Mouse (Mus musculus): Measurements from ENCODE around the gene Cntnap1.
"Not testable (repeated sequence)": the region's sequence is repeated elsewhere in the genome, so short reads cannot be mapped to it uniquely, and the experiment has no call there.

The Cntnap1 gene

DNA sequence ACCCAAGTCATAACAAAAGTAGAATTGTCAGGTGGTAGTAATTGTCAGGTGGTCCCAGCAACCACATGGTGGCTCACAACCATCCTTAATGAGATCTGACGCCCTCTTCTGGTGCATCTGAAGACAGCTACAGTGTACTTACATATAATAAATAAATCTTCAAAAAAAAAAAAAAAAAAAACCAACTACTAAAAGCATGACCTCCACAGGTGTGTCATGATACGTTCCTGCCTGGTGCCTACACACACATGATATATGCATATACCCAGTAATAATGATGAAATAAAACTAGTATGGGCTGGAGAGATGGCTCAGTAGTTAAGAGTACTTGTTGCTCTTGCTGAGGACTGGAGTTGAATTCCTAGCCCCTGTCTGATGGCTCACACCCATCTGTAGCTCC lies 19.3 kb upstream of the Cntnap1 start:
- DNase-seq, result no peak

GRCm38 (mm10) chr11:101152825-101153224 lies 17.5 kb upstream of the Cntnap1 start:
- DNase-seq, result no peak

- no peak for DNase-seq
Observed at GRCm38 (mm10) chr11:101154648-101155047, 15.7 kb upstream of the Cntnap1 start.

- DNase-seq, result no peak
Observed at GRCm38 (mm10) chr11:101155151-101155550, 15.2 kb upstream of the Cntnap1 start.

DNA sequence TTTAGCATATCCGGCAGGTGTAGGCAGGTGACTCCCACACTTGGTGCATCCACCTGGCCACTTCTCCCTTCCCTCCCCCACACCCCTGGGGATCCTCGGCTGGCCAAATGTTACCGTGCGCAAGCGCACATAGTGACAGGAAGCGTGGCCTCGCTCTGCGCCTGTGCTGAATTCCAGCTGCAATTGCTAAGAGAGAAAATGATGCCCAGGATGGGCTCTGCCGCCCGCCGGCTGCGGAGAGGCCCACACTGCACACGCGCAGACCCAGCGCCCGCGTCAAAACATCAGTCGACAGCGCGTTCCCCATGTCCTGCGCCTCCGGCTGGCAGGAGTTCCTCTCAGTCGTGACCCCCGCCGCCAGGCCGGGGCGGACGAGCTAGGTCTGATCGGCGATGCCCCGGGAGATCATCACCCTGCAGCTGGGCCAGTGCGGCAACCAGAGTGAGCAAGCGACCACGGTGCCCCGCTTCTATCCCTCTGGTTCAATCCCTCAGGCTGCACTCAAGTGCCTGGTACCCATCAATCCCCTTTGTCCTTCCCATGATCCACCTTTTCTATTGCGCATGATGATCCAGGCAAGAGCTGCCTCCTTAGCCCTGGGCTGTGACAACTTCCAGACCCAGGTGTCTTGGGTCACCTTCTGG lies 14.5 kb upstream of the Cntnap1 start, which contains the start of gene Tubg2:
Gene Tubg2, plus strand, starts transcription at position 180 of the 644 bp plus-strand sequence.
- no peak for DNase-seq

DNA sequence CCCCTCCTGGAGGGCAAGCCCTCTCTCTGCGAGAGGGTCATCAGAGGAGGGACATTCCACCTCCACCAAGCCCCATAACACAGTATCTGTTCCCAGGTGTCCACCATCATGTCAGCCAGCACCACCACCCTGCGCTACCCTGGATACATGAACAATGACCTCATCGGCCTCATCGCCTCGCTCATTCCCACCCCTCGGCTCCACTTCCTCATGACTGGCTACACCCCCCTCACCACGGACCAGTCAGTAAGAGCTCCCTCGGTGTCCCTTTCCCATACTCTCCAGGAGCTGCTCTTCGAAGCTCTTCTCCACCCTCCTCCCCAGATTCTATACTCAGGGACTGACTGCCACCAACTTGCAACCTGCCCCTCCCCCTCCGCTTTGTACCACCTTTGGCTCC lies 10.2 kb upstream of the Cntnap1 start:
- not testable (repeated sequence) for DNase-seq

DNA sequence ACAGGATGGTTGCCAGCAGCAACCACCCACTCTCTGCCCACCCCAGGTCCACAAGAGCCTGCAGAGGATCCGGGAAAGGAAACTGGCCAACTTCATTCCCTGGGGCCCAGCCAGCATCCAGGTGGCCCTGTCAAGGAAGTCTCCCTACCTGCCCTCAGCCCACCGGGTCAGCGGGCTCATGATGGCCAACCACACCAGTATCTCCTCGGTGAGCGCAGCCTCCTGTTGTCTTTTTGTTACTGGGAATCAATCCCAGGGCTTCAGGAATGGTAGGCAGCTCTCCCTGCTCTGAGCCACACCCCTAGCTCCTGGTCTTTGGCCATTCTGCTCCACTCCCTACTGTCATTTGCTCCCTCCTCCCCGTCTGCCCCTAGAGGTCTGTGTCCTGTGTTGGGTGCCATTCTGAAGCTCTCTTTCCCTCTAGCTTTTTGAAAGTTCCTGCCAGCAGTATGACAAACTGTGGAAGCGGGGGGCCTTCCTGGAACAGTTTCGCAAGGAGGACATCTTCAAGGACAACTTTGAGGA lies 9.3 kb upstream of the Cntnap1 start:
- DNase-seq, result not testable (repeated sequence)

GRCm38 (mm10) chr11:101161551-101161950 lies 8.8 kb upstream of the Cntnap1 start:
- no peak for DNase-seq

DNA sequence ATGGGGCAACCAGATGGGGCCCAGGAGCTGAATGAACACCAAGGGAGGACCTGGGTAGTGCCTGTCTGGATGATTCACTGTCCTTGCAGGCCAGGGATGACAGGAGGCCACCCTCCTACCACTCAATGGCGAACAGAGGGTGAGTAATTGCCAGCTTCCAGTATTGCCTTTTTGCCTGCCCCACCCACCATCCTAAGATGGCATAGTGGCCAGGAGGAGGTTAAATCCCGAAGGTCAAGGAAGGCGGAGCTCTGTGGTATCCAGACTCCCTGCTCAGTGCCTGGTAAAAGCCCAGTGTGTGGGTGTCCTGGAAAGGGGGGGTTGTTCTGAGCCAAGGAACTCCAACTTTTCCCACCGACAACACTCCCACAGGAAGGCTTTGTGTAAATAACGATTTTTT lies 8.0 kb upstream of the Cntnap1 start:
- no peak for DNase-seq

DNA sequence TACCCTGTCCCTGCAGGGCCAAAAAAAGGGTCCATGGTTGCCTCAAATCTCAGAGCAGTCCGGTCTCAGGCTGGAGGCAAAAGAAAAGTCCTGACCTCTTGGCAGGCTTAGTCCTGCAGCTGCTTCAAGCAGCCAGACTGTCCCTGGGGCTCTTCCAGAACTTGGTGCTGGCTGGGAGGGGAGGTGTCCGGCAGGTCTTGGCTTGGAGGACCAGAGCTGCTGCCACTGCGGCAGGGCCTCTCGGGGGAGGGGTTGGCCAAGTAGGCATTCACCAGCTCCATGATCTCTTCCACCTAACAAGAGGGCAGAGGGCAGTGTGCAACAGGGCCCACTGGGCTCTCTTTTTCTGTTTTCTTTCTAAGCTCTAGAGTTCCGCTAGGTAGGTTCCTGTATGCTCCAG lies 7.6 kb upstream of the Cntnap1 start:
- peak; percentile 78 for DNase-seq

GRCm38 (mm10) chr11:101163476-101164350 lies 6.6 kb upstream of the Cntnap1 start:
- DNase-seq, result peak; percentile 63

- no peak for DNase-seq
Observed at GRCm38 (mm10) chr11:101164351-101164665, 6.0 kb upstream of the Cntnap1 start.

DNA sequence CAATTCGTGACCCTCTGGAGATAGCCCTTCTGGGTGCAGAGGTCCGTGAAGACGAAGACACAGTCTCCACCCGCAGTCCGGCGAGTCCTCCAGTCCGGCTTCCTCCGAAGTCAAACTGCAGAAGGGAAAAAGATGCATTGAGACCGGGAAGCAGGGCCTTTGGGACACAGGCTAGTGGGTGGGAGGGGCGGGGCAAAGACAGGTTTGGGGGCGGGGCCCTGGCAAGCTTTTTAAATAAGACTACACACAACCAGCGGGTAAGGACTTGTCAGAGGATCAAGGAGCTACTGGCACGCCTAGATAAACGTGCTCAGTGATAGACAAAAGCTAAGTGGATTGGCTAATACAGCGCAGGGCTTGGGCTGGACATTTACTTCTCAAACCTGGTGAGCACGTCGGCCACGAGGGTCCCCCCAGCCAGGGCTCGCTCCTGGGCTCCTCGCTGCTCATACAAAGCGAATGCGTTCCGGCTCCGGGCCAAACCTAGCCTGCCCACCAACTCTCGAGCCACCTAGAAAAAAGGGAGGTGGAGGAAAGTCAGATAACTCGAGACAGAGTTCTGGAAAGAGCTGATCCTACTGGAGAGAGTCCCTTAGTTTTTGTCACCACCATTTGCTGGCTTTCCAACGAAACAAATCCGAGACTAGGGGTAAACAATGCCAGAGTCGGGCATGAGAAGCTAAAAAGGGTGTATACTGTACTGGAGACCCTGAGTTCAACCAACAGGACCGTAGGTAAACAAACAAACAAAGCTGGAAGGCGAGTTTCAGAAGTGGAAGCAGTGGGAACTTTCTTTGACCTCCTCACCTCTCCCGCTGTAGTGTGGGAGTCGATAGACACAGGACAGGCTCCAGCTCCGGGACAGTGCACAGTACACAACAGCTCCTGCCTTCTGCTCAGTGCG lies 5.4 kb upstream of the Cntnap1 start:
- DNase-seq, result no peak

- no peak for DNase-seq
Observed at GRCm38 (mm10) chr11:101166357-101166756, 4.0 kb upstream of the Cntnap1 start.

GRCm38 (mm10) chr11:101167211-101167962 lies 2.9 kb upstream of the Cntnap1 start:
- DNase-seq, result no peak

DNA sequence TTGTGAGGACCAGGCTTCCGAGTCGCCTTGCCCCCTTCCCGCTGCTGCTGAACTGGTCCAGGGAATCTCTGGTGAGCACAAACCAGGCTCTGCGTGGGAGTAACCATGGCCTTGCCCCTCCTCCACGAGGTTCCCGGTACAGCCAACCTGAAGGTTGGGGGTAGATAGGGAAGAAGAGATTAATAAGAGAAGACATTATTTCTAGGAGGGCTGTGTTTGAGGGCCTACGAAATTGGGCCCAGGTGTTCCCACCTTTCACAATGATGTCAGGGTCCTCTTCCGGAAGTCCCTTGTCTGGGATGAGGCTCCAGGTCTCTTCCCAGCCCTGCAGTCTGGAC lies 2.4 kb upstream of the Cntnap1 start:
- no peak for DNase-seq

GRCm38 (mm10) chr11:101168301-101168980 lies 1.9 kb upstream of the Cntnap1 start:
- no peak for DNase-seq

GRCm38 (mm10) chr11:101169301-101170107 lies 819 bp upstream of the Cntnap1 start:
- no peak for DNase-seq

GRCm38 (mm10) chr11:101170811-101171610 lies 688 bp downstream of the Cntnap1 start, which contains the start of gene Plekhh3:
Plekhh3 (minus strand) TSS chr11:101171351.
- DNase-seq, result peak; percentile 97

Measured in kidney, adult 11 months (tissue).